Mouse (Mus musculus) E14TG2a.4 (cell line): Measurements from ENCODE around the gene Spint1.

Source experiments
- H3K27me3 ChIP-seq: 2 replicates; pipeline ENCODE4 v1.6.1; 2014; ENCODE audit warnings: low read length, control low read depth; ENCODE audit not compliant: insufficient read depth
- H3K36me3 ChIP-seq: 2 replicates; pipeline ENCODE4 v1.6.1; 2014; ENCODE audit warnings: low read length, control low read depth; ENCODE audit not compliant: insufficient read depth
- H3K4me1 ChIP-seq: replicated peaks from 2 replicates; pipeline ENCODE4 v1.6.1; 2014; ENCODE audit warnings: low read depth, low read length, control low read depth
- H3K4me3 ChIP-seq: replicated peaks from 2 replicates; pipeline ENCODE4 v1.5.1; 2014; ENCODE audit warnings: mild to moderate bottlenecking, low read length
- H3K9me3 ChIP-seq: 2 replicates; pipeline ENCODE4 v1.6.1; 2014; ENCODE audit warnings: low read length, control low read depth
- CTCF ChIP-seq: conservative IDR thresholded peaks from 2 replicates; pipeline ENCODE4 v1.5.1; 2014; ENCODE audit warnings: low read length
- NANOG ChIP-seq: IDR thresholded peaks from 2 replicates; pipeline ENCODE4 v1.6.1; 2014; ENCODE audit warnings: borderline replicate concordance, low read length, mixed read lengths
- POU5F1 ChIP-seq: IDR thresholded peaks from 2 replicates; pipeline ENCODE4 v1.6.1; 2014; ENCODE audit warnings: low read length, borderline replicate concordance

Gene Spint1

DNA sequence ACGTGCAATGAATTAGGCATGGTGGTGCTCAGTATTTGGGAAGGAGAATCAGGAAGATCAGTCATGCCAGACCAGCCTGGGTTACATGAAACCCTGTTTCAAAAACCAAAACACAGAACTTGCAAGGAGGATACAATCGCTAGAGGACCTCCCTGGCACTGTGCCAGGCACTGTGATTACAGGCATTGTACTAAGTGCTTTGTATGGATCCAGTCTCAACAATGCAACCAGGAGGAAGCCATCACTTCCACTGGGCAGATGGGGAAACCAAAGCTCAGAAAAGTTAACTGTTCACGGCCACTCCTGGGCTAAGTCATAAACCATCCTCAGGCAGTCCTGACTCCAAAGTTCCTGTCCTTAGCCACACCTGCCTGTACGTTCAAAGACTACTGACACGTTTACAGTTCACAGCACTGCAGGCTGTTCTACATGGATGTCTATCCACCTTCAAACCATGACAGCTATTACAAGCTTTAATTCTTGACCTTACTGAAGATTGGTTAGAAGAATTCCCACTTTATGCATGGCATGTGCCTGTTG, 34.2 kb upstream of the Spint1 start:
- TF ChIP-seq NANOG = no peak
- no peak for TF ChIP-seq CTCF
- no peak for TF ChIP-seq POU5F1
- Histone ChIP-seq H3K9me3 (no peaks in the 10 kb centered on the region), H3K4me3 (no peak overlapping the region), H3K36me3 (no peaks in the 10 kb centered on the region), H3K4me1 (peaks cover 46% of the 10 kb centered on the region), H3K27me3 (no peaks in the 10 kb centered on the region)

DNA sequence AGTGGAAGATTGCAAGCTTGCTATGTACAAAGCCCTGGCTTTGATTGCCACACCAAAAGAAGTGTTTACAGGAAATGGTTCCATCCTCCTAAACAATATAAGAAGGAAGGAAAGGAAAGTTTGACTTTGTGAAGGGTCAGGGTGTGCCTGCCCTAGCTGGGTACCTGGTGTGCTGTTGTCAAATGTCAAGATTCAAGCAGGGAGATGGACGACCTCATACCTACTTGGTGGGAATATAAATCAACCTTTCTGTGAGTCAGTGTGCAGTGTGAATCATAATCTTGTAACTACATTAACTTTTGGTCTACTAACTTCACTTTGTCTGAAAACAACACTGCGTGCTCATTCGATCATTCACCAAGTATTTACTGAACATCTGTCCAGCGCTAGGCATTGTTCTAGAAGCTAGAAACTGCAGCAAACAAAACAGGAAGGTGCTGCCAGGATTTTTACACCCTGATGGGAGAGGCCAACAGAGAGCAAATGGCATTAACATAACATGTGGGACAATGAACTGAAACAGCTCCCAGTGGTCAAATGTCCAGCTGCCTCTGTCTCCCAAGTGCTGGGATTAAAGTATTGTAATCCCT, 33.2 kb upstream of the Spint1 start:
- TF ChIP-seq NANOG (peak; percentile 55; the same call in 1 of the 2 replicates), CTCF (no peak)
- Histone ChIP-seq H3K36me3 (no peaks in the 10 kb centered on the region), H3K27me3 (no peaks in the 10 kb centered on the region), H3K4me3 (no peak overlapping the region), H3K4me1 (peaks cover 43% of the 10 kb centered on the region), H3K9me3 (no peaks in the 10 kb centered on the region)

DNA sequence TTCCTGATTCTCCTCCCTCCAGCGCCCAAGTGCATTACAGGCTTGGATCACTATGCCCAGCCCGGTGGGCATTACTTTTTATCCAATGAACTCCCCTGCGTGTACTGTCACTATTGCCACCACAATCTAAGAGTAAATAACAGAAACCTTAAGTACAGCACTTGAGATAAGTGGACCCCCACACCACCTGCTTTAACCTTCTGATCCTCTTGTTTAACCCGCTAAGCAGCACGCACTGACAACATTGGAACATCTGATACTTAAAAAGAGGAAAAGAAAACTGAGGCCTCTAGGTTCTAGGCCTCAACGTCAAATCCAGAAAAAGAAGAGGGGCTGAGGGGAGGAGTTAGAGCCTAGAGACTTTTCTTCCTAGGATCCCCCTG, 29.2 kb upstream of the Spint1 start:
- H3K27me3 ChIP-seq = no peaks in the 10 kb centered on the region
- peak overlapping the region; percentile 89 for H3K4me3 ChIP-seq
- TF ChIP-seq POU5F1 (no peak), CTCF (no peak), NANOG (no peak)
- no peaks in the 10 kb centered on the region for H3K9me3 ChIP-seq
- peaks cover 52% of the 10 kb centered on the region for H3K4me1 ChIP-seq
- peaks cover 28% of the 10 kb centered on the region for H3K36me3 ChIP-seq

DNA sequence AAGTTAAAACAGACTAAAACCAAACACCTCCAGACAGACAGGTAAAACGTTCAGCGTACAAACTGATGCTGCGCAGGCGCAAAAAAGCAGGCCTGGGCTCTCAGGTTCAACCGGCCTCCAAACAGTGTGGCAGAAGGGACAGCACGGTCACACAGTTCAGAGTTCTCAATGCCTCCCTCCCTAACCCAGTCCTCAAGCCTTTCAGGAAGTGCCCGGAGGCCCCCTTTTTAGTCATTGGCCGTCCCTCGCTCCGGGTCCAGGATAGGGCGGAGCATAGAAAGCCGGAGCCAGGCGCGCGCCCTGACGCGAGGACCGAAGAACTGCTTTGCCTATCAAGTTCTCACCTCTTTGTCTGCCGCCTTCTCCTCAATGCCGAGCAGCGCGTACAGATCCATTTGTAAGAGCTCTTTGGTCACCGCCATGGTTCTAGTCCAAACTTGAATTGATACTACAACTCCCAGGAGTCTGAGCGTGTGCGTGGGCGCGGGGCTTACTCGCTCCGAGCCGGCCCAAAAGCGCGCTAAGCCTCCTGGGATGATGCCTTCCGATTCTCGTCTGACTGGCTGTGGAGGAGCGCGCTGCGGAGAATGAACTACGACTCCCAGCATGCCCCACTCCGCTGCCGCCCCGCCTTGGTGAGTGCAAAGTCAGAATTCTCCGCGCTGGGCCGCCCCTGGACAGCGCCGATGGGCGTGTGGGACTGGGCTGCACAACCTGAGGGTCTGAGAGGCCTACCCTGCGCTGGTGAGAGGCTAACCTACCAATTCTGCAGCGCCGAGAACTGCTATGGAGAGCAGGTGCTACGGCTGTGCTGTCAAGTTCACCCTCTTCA, 28.6 kb upstream of the Spint1 start, which contains the start of the genes Zfyve19 and Dnajc17:
TSS of gene Zfyve19 (plus strand) at position 274 of the 832 bp plus-strand sequence.
TSS of gene Dnajc17 (minus strand) at position 452 of the 832 bp plus-strand sequence.
- TF ChIP-seq POU5F1 (no peak), CTCF (no peak), NANOG (no peak)
- H3K36me3 ChIP-seq = peaks cover 33% of the 10 kb centered on the region
- no peaks in the 10 kb centered on the region for H3K9me3 ChIP-seq
- H3K4me3 ChIP-seq = peak within 1 kb of the TSS; percentile 89
- peaks cover 50% of the 10 kb centered on the region for H3K4me1 ChIP-seq
- no peaks in the 10 kb centered on the region for H3K27me3 ChIP-seq

DNA sequence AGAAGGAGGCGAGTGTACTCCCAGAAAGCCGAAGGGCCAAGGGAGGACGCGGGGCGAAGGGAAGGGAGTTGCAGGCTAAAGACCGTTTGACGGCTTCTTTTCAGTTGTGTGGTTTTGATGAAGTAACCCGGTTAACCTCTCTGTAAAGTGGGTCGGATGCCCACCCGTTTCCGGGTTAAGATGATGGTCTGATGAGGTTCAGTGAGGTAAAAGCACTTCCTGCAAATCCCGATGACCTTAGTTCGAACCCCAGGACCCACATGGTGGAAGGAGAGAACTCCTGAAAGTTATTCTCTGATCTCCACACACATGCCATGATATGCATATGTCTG, 28.0 kb upstream of the Spint1 start:
- no peaks in the 10 kb centered on the region for H3K27me3 ChIP-seq
- no peak for TF ChIP-seq POU5F1
- no peak for TF ChIP-seq NANOG
- TF ChIP-seq CTCF = no peak
- H3K4me3 ChIP-seq = peak overlapping the region; percentile 89
- H3K4me1 ChIP-seq = peaks cover 45% of the 10 kb centered on the region
- H3K9me3 ChIP-seq = no peaks in the 10 kb centered on the region
- H3K36me3 ChIP-seq = peaks cover 37% of the 10 kb centered on the region

DNA sequence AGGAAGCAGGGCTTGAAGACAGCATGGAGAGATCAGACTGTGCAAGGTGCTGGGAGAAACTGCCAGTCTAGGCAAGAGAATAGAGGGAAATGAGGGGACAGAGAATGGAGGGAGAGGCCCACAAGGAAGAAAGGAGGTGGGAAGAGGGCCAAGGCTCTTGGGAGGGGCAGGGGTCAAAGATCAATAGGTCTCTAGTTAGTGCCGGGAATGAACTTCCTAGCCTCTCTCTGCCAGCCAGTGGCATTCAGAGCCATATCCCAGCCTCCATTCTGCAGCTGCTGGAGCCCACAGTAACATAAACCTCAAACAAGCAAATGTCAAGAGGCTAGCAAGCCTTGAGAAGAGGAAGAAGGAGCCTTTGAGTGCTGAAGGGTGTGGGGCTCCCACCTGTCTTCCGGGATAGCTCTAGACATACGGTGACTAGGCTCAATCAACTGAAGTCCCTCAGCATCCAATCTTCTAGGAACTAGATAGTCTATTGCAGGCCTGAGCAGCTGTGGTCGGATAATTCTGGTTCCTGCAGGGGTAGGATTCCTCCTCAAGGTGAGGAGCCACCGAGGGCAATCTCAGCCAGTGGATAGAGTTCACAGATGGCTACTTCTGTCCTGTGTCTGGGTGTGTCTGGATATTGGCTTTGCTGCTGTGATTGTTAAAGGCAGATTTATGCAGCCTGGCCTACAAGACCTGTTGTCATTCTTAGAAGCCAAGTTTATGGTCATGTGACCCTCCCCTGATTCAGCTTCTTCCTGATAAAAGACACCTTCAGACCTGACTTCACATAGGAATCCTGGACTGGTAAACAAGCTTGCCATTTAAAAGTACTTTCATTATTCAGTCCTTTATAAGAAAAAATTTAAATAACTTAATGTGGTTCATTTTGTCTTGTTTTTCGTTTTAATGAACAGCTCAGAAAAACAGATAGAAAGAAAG, 7.1 kb upstream of the Spint1 start, which contains the start of gene Ppp1r14d:
TSS of gene Ppp1r14d (minus strand) at position 132 of the 930 bp plus-strand sequence.
- Histone ChIP-seq H3K4me1 (peaks cover 42% of the 10 kb centered on the region), H3K36me3 (peaks cover 4% of the 10 kb centered on the region), H3K9me3 (no peaks in the 10 kb centered on the region), H3K4me3 (peak within 1 kb of the TSS; percentile 48), H3K27me3 (no peaks in the 10 kb centered on the region)
- TF ChIP-seq CTCF = no peak
- TF ChIP-seq NANOG = no peak
- no peak for TF ChIP-seq POU5F1

DNA sequence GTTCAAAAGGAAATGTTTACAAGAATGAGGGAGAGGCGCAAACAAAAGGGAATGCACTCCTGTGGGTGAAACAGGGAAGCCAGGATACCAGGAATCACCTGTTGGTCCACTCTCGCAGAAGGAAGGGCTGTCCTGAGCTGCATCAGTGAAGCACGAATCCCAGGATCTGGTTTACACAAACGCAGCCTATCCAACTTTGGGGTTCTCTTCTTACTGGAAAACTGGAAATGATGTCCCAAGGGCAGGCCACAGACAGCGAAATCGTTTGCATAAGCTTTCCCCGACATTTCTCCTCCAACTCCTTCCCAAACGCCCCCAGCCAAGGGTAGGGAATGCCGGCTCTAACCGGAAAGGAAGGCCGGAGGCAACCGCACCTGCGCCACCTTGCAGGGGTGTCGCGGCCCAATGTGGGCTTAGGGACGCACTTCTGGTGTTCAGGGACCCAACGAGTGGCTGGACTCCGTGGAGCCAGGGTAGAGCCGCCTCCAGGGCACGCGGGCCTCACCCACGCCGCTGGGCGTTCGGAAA, 416 bp upstream of the Spint1 start:
- H3K9me3 ChIP-seq = no peaks in the 10 kb centered on the region
- peak overlapping the region; percentile 91 for H3K4me3 ChIP-seq
- peaks cover 74% of the 10 kb centered on the region for H3K4me1 ChIP-seq
- no peaks in the 10 kb centered on the region for H3K27me3 ChIP-seq
- H3K36me3 ChIP-seq = peaks cover 41% of the 10 kb centered on the region
- TF ChIP-seq CTCF (no peak), NANOG (peak; percentile 18; the same call in 1 of the 2 replicates)
